Mouse (Mus musculus): ENCODE data around the gene Dars.
"Not testable (repeated sequence)": the region's sequence is repeated elsewhere in the genome, so short reads cannot be mapped to it uniquely, and the experiment has no call there.

Gene Dars

DNA sequence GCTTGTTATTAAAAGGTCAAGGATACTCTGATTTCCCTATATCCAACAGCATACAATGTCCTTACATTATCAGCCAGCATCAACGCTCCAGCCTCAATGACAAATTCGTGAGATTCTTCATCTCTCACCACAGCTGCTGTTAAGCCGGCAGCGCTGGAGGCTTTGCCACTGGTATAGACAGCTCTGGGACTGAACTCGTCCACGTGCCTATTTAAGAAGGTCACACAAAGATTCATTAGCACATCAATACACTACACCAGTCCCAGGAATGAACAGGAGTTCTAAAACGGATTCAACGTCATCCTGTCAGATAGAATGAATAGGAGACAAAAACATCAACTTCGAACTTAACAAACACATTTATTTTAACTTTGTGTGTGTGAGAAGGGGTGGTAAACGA lies 72.9 kb downstream of the Dars start:
- no peak for ATAC-seq (ENCODE audit: low TSS enrichment)

DNA sequence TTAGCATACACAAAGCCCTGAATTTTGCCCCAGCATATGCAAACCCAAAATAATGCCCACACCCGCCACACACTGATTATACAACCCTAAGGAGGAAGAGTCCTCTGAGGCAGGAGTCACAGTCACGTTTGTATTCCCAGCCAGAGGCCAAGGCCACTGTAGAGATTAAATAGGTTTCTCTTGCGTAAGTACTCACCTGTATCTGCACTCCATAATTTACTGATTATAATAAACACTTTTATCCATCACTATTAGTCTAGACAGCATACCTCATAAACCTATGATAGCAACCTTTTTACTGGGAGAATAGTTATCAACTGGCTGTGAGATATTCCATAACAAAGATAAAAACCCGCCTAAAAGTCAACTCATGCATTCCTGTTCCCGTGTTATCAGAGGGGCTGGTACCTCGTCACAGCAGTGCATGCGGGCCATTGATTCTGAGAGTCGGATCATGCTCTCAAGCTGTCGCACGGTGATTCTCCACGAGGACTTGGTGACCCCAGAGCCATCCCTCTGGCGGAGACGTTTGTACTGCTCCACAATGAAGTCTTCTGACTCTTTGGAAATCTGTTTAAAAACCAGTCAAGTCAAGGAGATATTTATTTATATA lies 79.4 kb downstream of the Dars start:
- ATAC-seq (ENCODE audit: low TSS enrichment) = no peak

- no peak for ATAC-seq (ENCODE audit: low TSS enrichment)
Observed at GRCm38 (mm10) chr1:128330313-128330712, 86.9 kb downstream of the Dars start.

DNA sequence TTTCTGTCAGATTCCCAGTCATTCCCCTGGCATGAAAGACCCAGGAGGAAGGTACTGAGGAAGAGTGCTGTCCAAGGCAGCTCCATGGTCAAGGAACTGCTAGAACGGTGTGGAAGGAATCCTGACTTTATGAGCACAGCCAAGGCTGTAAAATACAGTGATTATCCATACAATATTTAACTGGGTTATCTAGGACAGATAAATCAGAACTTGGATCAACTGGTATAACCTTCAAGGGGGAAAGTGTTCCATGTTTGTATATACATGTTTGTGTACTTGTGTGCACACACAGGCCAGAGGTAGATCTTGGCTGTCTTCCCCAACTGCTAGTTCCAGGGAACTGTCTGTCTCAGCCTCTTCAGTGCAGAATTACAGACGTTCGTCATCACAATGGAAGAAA lies 89.0 kb downstream of the Dars start, which contains the start of gene Lct:
TSS of gene Lct (minus strand) at position 101 of the 400 bp plus-strand sequence.
- ATAC-seq (ENCODE audit: low TSS enrichment) = no peak

DNA sequence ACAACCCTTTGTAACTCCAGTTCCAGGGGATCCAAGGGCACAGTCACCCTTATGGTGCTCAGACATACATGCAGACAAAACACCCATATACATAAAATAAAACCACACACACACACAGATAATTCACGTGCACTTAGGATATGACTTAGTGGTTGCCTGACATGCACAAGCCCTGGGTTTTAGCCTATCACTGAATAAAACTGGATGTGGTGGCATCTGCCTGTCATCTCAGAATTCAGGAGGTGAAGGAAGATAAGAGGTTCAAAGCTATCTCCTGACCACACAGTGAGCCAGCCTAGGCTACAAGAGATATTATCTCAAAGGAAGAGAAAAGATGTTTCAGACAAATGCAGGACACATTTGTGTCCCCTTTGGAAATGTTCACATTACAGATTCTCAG lies 90.0 kb downstream of the Dars start:
- no peak for ATAC-seq (ENCODE audit: low TSS enrichment)

- no peak for ATAC-seq (ENCODE audit: low TSS enrichment)
Observed at GRCm38 (mm10) chr1:128324776-128325175, 92.4 kb downstream of the Dars start.

DNA sequence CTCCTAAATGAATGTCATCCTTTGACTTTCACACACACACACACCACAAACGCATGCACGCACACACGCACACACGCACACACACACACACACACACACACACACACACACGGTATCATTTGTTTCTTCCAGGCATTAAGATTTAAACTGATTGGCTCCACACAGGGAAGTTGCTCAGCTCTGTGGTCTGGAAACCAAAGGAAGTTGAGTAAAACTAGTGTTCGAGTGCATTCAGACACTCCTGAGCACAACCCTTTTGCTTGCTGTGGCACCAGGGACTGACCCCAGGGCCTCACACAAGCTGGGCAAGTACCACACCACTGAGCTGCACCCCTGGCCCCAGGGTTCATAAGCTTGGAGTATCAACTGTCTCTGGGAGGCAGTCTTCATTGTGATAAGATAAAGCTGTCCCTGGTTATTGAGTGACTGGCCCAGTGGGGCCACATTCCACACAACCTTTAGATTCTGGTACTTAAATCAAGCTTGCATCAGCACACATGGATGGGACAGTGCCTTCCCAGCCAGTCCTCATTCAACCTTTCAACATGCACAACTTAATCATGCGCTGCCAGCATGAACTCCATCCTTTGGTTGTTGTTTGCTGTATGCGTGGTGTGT lies 94.0 kb downstream of the Dars start:
- ATAC-seq (ENCODE audit: low TSS enrichment) = no peak

DNA sequence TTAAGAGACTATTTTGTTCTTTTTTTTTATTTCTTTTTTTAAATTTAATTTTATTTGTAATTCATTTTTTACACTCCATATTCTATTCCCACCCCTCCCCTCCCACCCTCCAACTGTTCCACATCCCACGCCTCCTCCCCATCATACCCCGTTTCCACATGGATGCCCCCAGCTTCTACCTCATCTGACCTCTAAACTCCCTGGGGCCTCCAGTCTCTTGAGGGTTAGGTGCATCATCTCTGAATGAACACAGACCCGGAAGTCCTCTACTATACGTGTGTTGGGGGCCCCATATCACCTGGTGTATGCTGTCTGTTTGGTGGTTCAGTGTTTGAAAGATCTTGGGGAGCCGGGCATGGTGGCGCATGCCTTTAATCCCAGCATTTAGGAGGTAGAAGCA lies 97.9 kb downstream of the Dars start:
- not testable (repeated sequence) for ATAC-seq (ENCODE audit: low TSS enrichment)

GRCm38 (mm10) chr1:128314665-128315064 lies 102.5 kb downstream of the Dars start:
- no peak for ATAC-seq (ENCODE audit: low TSS enrichment)
